Mouse (Mus musculus) forebrain, embryonic 13.5 days (tissue): ENCODE results near the gene Tas1r1. TPM values are rescaled to one million over a fixed set of nuclear protein-coding genes. Genes with fewer than 3 reads are reported as not detected.

Experiments
- ATAC-seq: fragments of 200-750 bp; cut with Nextera tagmentation; 2 replicates; pipeline ENCODE4 v1.8.0; 2017
- H3K27ac ChIP-seq: fragments of 300-500 bp; sonication (generic); 2 replicates; pipeline ENCODE4 v1.5.1; 2015; ENCODE audit warnings: inconsistent platforms, mild to moderate bottlenecking, moderate library complexity
- H3K27me3 ChIP-seq: fragments of 300-500 bp; sonication (generic); 2 replicates; pipeline ENCODE4 v1.6.1; 2015; ENCODE audit warnings: mild to moderate bottlenecking, inconsistent platforms
- H3K36me3 ChIP-seq: fragments of 300-500 bp; sonication (generic); 2 replicates; pipeline ENCODE4 v1.6.1; 2015; ENCODE audit warnings: mild to moderate bottlenecking, inconsistent platforms; ENCODE audit not compliant: poor library complexity, severe bottlenecking
- H3K4me1 ChIP-seq: fragments of 300-500 bp; sonication (generic); 2 replicates; pipeline ENCODE4 v1.6.1; 2015; ENCODE audit warnings: inconsistent platforms
- H3K4me2 ChIP-seq: fragments of 300-500 bp; sonication (generic); 2 replicates; pipeline ENCODE4 v1.6.1; 2015; ENCODE audit warnings: inconsistent platforms, mild to moderate bottlenecking, moderate library complexity
- H3K4me3 ChIP-seq: fragments of 300-500 bp; sonication (generic); 2 replicates; pipeline ENCODE4 v1.5.1; 2015; ENCODE audit warnings: mild to moderate bottlenecking, inconsistent platforms
- H3K9ac ChIP-seq: fragments of 300-500 bp; sonication (generic); 2 replicates; pipeline ENCODE4 v1.6.1; 2015; ENCODE audit warnings: mild to moderate bottlenecking, inconsistent platforms
- H3K9me3 ChIP-seq: fragments of 300-500 bp; sonication (generic); replicated peaks from 2 replicates; pipeline ENCODE4 v1.6.1; 2016; ENCODE audit warnings: inconsistent platforms
- WGBS: fragments of 180-500 bp; shearing (Covaris S2); methylation state at CpG from one replicate; pipeline ENCODE4 v1.1.7; 2015; 5-methylcytosine and 5-hydroxymethylcytosine counted together
- polyA plus RNA-seq: library from polyadenylated mRNA; unstranded; fragments of >200 nt; fragmentation: Nextera tagmentation; extraction: Ambion mirVana; gene quantifications from 2 replicates; pipeline ENCODE4 v1.2.1, GENCODE M21; 2015

Tas1r1 gene
- polyA plus RNA-seq, 1 experiment from 2014 or later = 0.53 TPM

- H3K36me3 ChIP-seq = peaks cover 32% of the 10 kb centered on the region
- ATAC-seq = no peak
- H3K4me3 ChIP-seq = peak overlapping the region; percentile 98
- H3K9me3 ChIP-seq = no peaks in the 10 kb centered on the region
- peaks cover 26% of the 10 kb centered on the region for H3K4me1 ChIP-seq
- H3K27me3 ChIP-seq = no peaks in the 10 kb centered on the region
- H3K9ac ChIP-seq = peak overlapping the region; percentile 93
- H3K4me2 ChIP-seq = peak overlapping the region; percentile 85
- WGBS = 1% methylated on average over 61 of the region's 61 CpGs
- no peak overlapping the region for H3K27ac ChIP-seq
Observed at GRCm38 (mm10) chr4:151994228-151995171, 43.9 kb downstream of the Tas1r1 start.

- 0 out of 2 replicates have a peak overlapping the region, but pooled peaks have one; percentile 4 for H3K4me3 ChIP-seq
- peaks cover 34% of the 10 kb centered on the region for H3K4me1 ChIP-seq
- no peak for ATAC-seq
- H3K9ac ChIP-seq = no peak overlapping the region; the same call in 1 of the 2 replicates
- WGBS = 78% methylated on average over 6 of the region's 6 CpGs
- H3K27me3 ChIP-seq = no peaks in the 10 kb centered on the region
- no peaks in the 10 kb centered on the region for H3K9me3 ChIP-seq
- H3K27ac ChIP-seq = no peak overlapping the region
- no peak overlapping the region for H3K4me2 ChIP-seq
- peaks cover 32% of the 10 kb centered on the region for H3K36me3 ChIP-seq
Observed at GRCm38 (mm10) chr4:151993035-151993434, 45.3 kb downstream of the Tas1r1 start.

DNA sequence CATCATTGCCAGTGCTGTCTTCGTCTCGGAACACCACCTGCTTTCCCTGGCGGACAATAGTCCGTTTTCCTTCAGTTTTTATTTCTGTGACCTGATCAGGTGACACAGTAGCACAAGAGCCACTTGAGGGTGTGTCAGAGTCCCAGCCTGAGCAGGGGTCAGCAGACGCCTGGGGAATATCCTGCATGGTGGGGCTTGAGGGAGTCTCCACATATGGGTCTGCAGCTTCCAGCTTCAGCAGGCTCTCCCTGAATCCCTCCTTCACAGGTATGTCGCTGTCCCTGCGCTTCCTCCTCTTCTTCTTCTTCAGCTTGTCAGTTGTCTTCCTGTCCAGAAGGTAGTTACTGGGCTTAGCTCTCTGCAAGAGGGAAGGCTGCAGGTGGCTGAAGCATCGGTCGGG, 46.3 kb downstream of the Tas1r1 start:
- Histone ChIP-seq H3K9me3 (no peaks in the 10 kb centered on the region), H3K36me3 (peaks cover 32% of the 10 kb centered on the region), H3K4me1 (peaks cover 36% of the 10 kb centered on the region), H3K9ac (no peak overlapping the region), H3K4me2 (no peak overlapping the region), H3K27ac (no peak overlapping the region), H3K27me3 (no peaks in the 10 kb centered on the region), H3K4me3 (no peak overlapping the region)
- WGBS = 89% methylated on average over 9 of the region's 9 CpGs
- no peak for ATAC-seq

DNA sequence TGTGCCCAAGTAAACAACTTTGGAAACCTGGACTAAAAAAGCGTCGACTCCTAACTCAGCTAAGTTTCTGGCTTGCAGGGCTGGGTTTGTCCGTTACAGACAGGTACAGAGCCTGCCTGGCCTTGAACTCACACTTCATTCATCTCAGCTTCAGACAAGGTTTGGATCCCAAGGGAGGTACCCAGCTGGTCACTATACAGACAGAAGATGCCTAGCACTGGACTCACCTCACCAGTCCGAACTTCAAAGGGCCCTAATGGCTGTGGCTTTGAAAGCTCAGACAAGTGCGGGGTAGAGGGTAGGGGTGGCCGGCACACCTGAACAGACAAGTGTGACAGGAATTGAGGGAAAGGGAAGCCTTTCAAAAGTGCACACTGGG, 49.3 kb downstream of the Tas1r1 start:
- H3K9ac ChIP-seq = peak overlapping the region; percentile 98; the same call in 1 of the 2 replicates
- WGBS = 29% methylated on average over 6 of the region's 6 CpGs
- peak overlapping the region; percentile 82; the same call in 1 of the 2 replicates for H3K27ac ChIP-seq

GRCm38 (mm10) chr4:151988342-151989109, 49.8 kb downstream of the Tas1r1 start, which contains the start of gene Thap3:
TSS of gene Thap3 (minus strand) at chr4:151988997.
- H3K4me2 ChIP-seq = peak within 1 kb of the TSS; percentile 77
- peak within 1 kb of the TSS; percentile 98 for H3K9ac ChIP-seq
- ATAC-seq = peak; percentile 86
- H3K27ac ChIP-seq = peak within 1 kb of the TSS; percentile 82
- H3K4me1 ChIP-seq = peaks cover 36% of the 10 kb centered on the region
- WGBS = under 1% methylated on average over 54 of the region's 54 CpGs
- no peaks in the 10 kb centered on the region for H3K9me3 ChIP-seq
- H3K36me3 ChIP-seq = peaks cover 50% of the 10 kb centered on the region
- peak within 1 kb of the TSS; percentile 92 for H3K4me3 ChIP-seq
- H3K27me3 ChIP-seq = no peaks in the 10 kb centered on the region

More for the DNA sequence above, 49.3 kb downstream of the Tas1r1 start:
- ATAC-seq = peak; percentile 28; the same call in 1 of the 2 replicates
- Histone ChIP-seq H3K9me3 (no peaks in the 10 kb centered on the region), H3K27me3 (no peaks in the 10 kb centered on the region), H3K4me3 (peak overlapping the region; percentile 92), H3K36me3 (peaks cover 44% of the 10 kb centered on the region), H3K4me1 (peaks cover 41% of the 10 kb centered on the region), H3K4me2 (peak overlapping the region; percentile 77)

DNA sequence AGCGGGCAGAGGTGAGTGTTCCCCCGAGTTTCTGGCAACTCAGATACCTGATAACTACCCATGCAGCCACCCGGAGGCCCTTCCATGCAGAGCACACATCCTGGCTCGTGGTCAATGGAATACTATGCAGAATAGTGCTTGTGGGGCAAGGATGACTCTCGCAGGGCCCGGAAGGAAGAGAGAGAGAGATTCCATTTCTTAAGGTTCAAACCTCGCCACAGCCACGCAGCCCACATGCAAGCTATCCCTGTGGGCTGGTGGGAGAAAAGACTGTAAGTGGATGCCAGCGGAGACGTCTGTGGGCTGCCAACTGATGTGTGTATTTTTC, 50.4 kb downstream of the Tas1r1 start:
- peak overlapping the region; percentile 82; the same call in 1 of the 2 replicates for H3K27ac ChIP-seq
- H3K4me1 ChIP-seq = peaks cover 31% of the 10 kb centered on the region
- H3K4me3 ChIP-seq = peak overlapping the region; percentile 92
- no peak for ATAC-seq
- no peaks in the 10 kb centered on the region for H3K9me3 ChIP-seq
- WGBS = 27% methylated on average over 10 of the region's 10 CpGs
- H3K4me2 ChIP-seq = peak overlapping the region; percentile 77
- H3K36me3 ChIP-seq = peaks cover 55% of the 10 kb centered on the region
- no peaks in the 10 kb centered on the region for H3K27me3 ChIP-seq
- H3K9ac ChIP-seq = peak overlapping the region; percentile 98

DNA sequence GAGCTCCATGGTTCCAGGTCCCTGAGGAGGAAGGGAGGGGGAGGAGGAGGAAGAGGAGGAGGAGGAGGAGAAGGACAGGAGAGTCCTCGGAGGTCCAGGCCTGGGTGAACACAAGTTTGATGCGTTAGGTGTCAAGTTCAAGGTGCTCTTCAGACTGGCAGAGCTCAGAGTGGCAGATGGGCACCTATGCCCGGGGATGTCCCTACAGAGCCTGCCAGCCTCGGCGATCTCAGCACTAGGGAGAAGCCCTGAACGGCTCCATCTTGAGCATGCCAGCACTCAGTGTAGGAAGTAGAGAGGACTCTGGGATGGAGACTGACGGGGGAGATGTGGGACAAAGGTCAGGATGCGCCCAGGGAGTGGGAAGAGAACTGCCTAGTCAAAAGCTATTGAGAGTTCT, 51.7 kb downstream of the Tas1r1 start:
- no peaks in the 10 kb centered on the region for H3K27me3 ChIP-seq
- no peak overlapping the region for H3K27ac ChIP-seq
- H3K4me1 ChIP-seq = peaks cover 31% of the 10 kb centered on the region
- no peak overlapping the region for H3K9ac ChIP-seq
- no peak for ATAC-seq
- no peaks in the 10 kb centered on the region for H3K9me3 ChIP-seq
- 77% methylated on average over 8 of the region's 8 CpGs for WGBS
- no peak overlapping the region for H3K4me2 ChIP-seq
- H3K36me3 ChIP-seq = peaks cover 58% of the 10 kb centered on the region
- no peak overlapping the region for H3K4me3 ChIP-seq

- no peak for ATAC-seq
- peaks cover 31% of the 10 kb centered on the region for H3K4me1 ChIP-seq
- H3K9ac ChIP-seq = 0 out of 2 replicates have a peak overlapping the region, but pooled peaks have one; percentile 8
- H3K27me3 ChIP-seq = no peaks in the 10 kb centered on the region
- H3K4me3 ChIP-seq = no peak overlapping the region
- WGBS = 45% methylated on average over 10 of the region's 10 CpGs
- peak overlapping the region; percentile 7; the same call in 1 of the 2 replicates for H3K4me2 ChIP-seq
- peaks cover 54% of the 10 kb centered on the region for H3K36me3 ChIP-seq
- H3K9me3 ChIP-seq = no peaks in the 10 kb centered on the region
- H3K27ac ChIP-seq = no peak overlapping the region
Observed at GRCm38 (mm10) chr4:151985886-151986285, 52.5 kb downstream of the Tas1r1 start.

DNA sequence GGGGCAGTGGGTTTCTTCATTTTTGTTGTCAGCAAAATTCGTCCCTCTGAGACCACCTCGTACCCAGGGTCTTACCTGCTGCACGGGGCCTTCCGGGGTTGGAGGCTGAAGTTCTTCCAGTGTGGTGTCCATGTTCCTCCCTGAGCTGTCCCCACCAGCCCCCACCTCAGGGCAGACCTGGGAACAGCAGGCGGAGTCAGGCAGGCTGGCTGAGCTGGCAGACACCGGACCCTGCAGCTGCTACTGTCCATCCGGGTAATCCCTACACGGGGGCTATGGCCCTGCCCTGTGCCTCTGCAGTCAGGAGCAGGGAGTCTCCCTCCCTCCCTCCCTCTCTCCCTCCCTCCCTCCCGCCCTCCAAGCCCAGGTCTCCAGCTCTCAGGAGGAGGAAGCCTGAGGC, 54.8 kb downstream of the Tas1r1 start:
- WGBS = 31% methylated on average over 8 of the region's 9 CpGs
- Histone ChIP-seq H3K4me1 (peaks cover 26% of the 10 kb centered on the region), H3K9me3 (no peaks in the 10 kb centered on the region), H3K27ac (no peak overlapping the region), H3K9ac (no peak overlapping the region), H3K4me3 (no peak overlapping the region), H3K27me3 (no peaks in the 10 kb centered on the region), H3K4me2 (no peak overlapping the region), H3K36me3 (peaks cover 61% of the 10 kb centered on the region)
- ATAC-seq = no peak

- H3K36me3 ChIP-seq = peaks cover 64% of the 10 kb centered on the region
- no peaks in the 10 kb centered on the region for H3K9me3 ChIP-seq
- 67% methylated on average over 17 of the region's 17 CpGs for WGBS
- no peak overlapping the region for H3K4me2 ChIP-seq
- no peak for ATAC-seq
- no peaks in the 10 kb centered on the region for H3K27me3 ChIP-seq
- no peak overlapping the region for H3K4me3 ChIP-seq
- peaks cover 23% of the 10 kb centered on the region for H3K4me1 ChIP-seq
- no peak overlapping the region for H3K27ac ChIP-seq
- no peak overlapping the region for H3K9ac ChIP-seq
Observed at GRCm38 (mm10) chr4:151983043-151983442, 55.3 kb downstream of the Tas1r1 start.

- Histone ChIP-seq H3K27ac (no peak overlapping the region), H3K4me3 (no peak overlapping the region), H3K27me3 (no peaks in the 10 kb centered on the region), H3K36me3 (peaks cover 73% of the 10 kb centered on the region), H3K4me1 (peaks cover 6% of the 10 kb centered on the region; the same call in 1 of the 2 replicates), H3K4me2 (no peak overlapping the region), H3K9me3 (no peaks in the 10 kb centered on the region), H3K9ac (no peak overlapping the region)
- WGBS = 7% methylated on average over 5 of the region's 5 CpGs
- ATAC-seq = peak; percentile 81
Observed at GRCm38 (mm10) chr4:151981363-151981762, 57.0 kb downstream of the Tas1r1 start.

- Histone ChIP-seq H3K9me3 (no peaks in the 10 kb centered on the region), H3K27me3 (no peaks in the 10 kb centered on the region), H3K9ac (no peak overlapping the region), H3K36me3 (peaks cover 74% of the 10 kb centered on the region), H3K27ac (no peak overlapping the region), H3K4me2 (no peak overlapping the region), H3K4me3 (no peak overlapping the region), H3K4me1 (no peaks in the 10 kb centered on the region)
- WGBS = 84% methylated on average over 8 of the region's 8 CpGs
- no peak for ATAC-seq
Observed at GRCm38 (mm10) chr4:151980699-151981098, 57.7 kb downstream of the Tas1r1 start.
